Mouse (Mus musculus) mature B cell (primary cell): Measurements from ENCODE around the gene Pak7.
"Not testable (repeated sequence)": the region's sequence is repeated elsewhere in the genome, so short reads cannot be mapped to it uniquely, and the experiment has no call there.

Experiments
- in situ Hi-C: fragments of 300-500 bp; cut with MboI; formaldehyde crosslinking; loops from 2 replicates; pipeline ENCODE4 v1.14.3; 2019

Gene Pak7

GRCm38 (mm10) chr2:136387181-136388131 lies at the start of gene Pak7:
Gene Pak7 (minus strand): TSS chr2:136387967.
- in situ Hi-C loops, result no loop called here

- in situ Hi-C loops, result no loop called here
These were observed 37.8 kb upstream of the Pak7 start for GRCm38 (mm10) chr2:136425561-136425960.

GRCm38 (mm10) chr2:136419543-136419942 lies 31.8 kb upstream of the Pak7 start:
- in situ Hi-C loops, result no loop called here

GRCm38 (mm10) chr2:136416381-136416780 lies 28.6 kb upstream of the Pak7 start:
- in situ Hi-C loops, result no loop called here

GRCm38 (mm10) chr2:136402587-136402986 lies 14.8 kb upstream of the Pak7 start:
- in situ Hi-C loops, result no loop called here

- in situ Hi-C loops, result no loop called here
These were observed 12.4 kb downstream of the Pak7 start for GRCm38 (mm10) chr2:136375318-136375717.

GRCm38 (mm10) chr2:136372361-136372760 lies 15.4 kb downstream of the Pak7 start:
- in situ Hi-C loops, result no loop called here

GRCm38 (mm10) chr2:136351393-136352096 lies 36.2 kb downstream of the Pak7 start:
- in situ Hi-C loops, result no loop called here

- in situ Hi-C loops, result no loop called here
These were observed 37.3 kb downstream of the Pak7 start for GRCm38 (mm10) chr2:136350459-136350858.

- in situ Hi-C loops, result no loop called here
These were observed 38.0 kb downstream of the Pak7 start for GRCm38 (mm10) chr2:136349671-136350275.

- in situ Hi-C loops, result not testable (repeated sequence)
These were observed 43.5 kb downstream of the Pak7 start for GRCm38 (mm10) chr2:136344240-136344780.

GRCm38 (mm10) chr2:136329974-136330373 lies 57.8 kb downstream of the Pak7 start:
- in situ Hi-C loops, result no loop called here

- in situ Hi-C loops, result no loop called here
These were observed 62.1 kb downstream of the Pak7 start for GRCm38 (mm10) chr2:136325646-136326045.

- in situ Hi-C loops, result no loop called here
These were observed 78.5 kb downstream of the Pak7 start for GRCm38 (mm10) chr2:136309313-136309712.

GRCm38 (mm10) chr2:136308743-136309142 lies 79.0 kb downstream of the Pak7 start:
- in situ Hi-C loops, result no loop called here

- in situ Hi-C loops, result no loop called here
These were observed 85.6 kb downstream of the Pak7 start for GRCm38 (mm10) chr2:136302201-136302600.

GRCm38 (mm10) chr2:136301406-136301805 lies 86.4 kb downstream of the Pak7 start:
- in situ Hi-C loops, result no loop called here

- in situ Hi-C loops, result no loop called here
These were observed 90.4 kb downstream of the Pak7 start for GRCm38 (mm10) chr2:136297371-136297770.

- in situ Hi-C loops, result no loop called here
These were observed 105.7 kb downstream of the Pak7 start for GRCm38 (mm10) chr2:136282043-136282442.

- in situ Hi-C loops, result not testable (repeated sequence)
These were observed 145.8 kb downstream of the Pak7 start for GRCm38 (mm10) chr2:136241960-136242359.

- in situ Hi-C loops, result no loop called here
These were observed 156.5 kb downstream of the Pak7 start for GRCm38 (mm10) chr2:136231228-136231627.

GRCm38 (mm10) chr2:136204034-136204433 lies 183.7 kb downstream of the Pak7 start:
- in situ Hi-C loops, result no loop called here
